Mouse (Mus musculus): Measurements from ENCODE around the gene Rnft1. TPM values are rescaled to one million over a fixed set of nuclear protein-coding genes. Genes with fewer than 3 reads are reported as not detected.

Gene Rnft1
- total RNA-seq, 2 experiments from 2014 or later: 1.1 to 2.1 TPM

Other genes with a start within 250 kb of the Rnft1 start
- gene Ints2, start 227.1 kb upstream of the Rnft1 start, total RNA-seq (2015; ENCODE audit: low replicate concordance): 5.4 and 6.3 TPM in 2 replicates
- 16.2 and 19.4 TPM in 2 replicates for gene Ints2, start 227.1 kb upstream of the Rnft1 start, total RNA-seq (2017; ENCODE audit: low replicate concordance)
- gene Med13, start 127.1 kb upstream of the Rnft1 start, total RNA-seq (2015; ENCODE audit: low replicate concordance): 70.8 and 86.1 TPM in 2 replicates
- 66.0 and 76.8 TPM in 2 replicates for gene Med13, start 127.1 kb upstream of the Rnft1 start, total RNA-seq (2017; ENCODE audit: low replicate concordance)
- gene Rps6kb1, start 60.1 kb downstream of the Rnft1 start, total RNA-seq (2015; ENCODE audit: low replicate concordance): 34.4 and 42.5 TPM in 2 replicates
- gene Rps6kb1, start 60.1 kb downstream of the Rnft1 start, total RNA-seq (2017; ENCODE audit: low replicate concordance): 43.0 and 73.8 TPM in 2 replicates
- gene Tubd1, start 60.3 kb downstream of the Rnft1 start, total RNA-seq (2015; ENCODE audit: low replicate concordance): 18.0 and 20.1 TPM in 2 replicates
- gene Tubd1, start 60.3 kb downstream of the Rnft1 start, total RNA-seq (2017; ENCODE audit: low replicate concordance): 16.4 and 31.6 TPM in 2 replicates
- gene Vmp1, start 199.2 kb downstream of the Rnft1 start, total RNA-seq (2015; ENCODE audit: low replicate concordance): 113 and 179 TPM in 2 replicates
- gene Vmp1, start 199.2 kb downstream of the Rnft1 start, total RNA-seq (2017; ENCODE audit: low replicate concordance): 73.2 and 117 TPM in 2 replicates
- 6.5 and 9.6 TPM in 2 replicates for gene Ptrh2, start 199.3 kb downstream of the Rnft1 start, total RNA-seq (2015; ENCODE audit: low replicate concordance)
- gene Ptrh2, start 199.3 kb downstream of the Rnft1 start, total RNA-seq (2017; ENCODE audit: low replicate concordance): 6.1 and 7.2 TPM in 2 replicates

Data from erythroid progenitor cell, adult 5-6 weeks (primary cell).